Mouse (Mus musculus) midbrain, embryonic 15.5 days (tissue): ENCODE results near the gene Try10. TPM values are rescaled to one million over a fixed set of nuclear protein-coding genes. Genes with fewer than 3 reads are reported as not detected.
"Not testable (repeated sequence)": the region's sequence is repeated elsewhere in the genome, so short reads cannot be mapped to it uniquely, and the experiment has no call there.

Source experiments
- ATAC-seq: fragments of 200-750 bp; cut with Nextera tagmentation; replicated peaks from 2 replicates; pipeline ENCODE4 v1.8.0; 2017; ENCODE audit warnings: moderate TSS enrichment
- H3K27ac ChIP-seq: fragments of 300-500 bp; sonication (generic); 2 replicates; pipeline ENCODE4 v1.5.1; 2015; ENCODE audit warnings: mild to moderate bottlenecking, inconsistent platforms
- H3K27me3 ChIP-seq: fragments of 300-500 bp; sonication (generic); replicated peaks from 2 replicates; pipeline ENCODE4 v1.6.1; 2015; ENCODE audit warnings: inconsistent platforms
- H3K36me3 ChIP-seq: fragments of 300-500 bp; sonication (generic); replicated peaks from 2 replicates; pipeline ENCODE4 v1.6.1; 2015; ENCODE audit warnings: inconsistent platforms
- H3K4me1 ChIP-seq: fragments of 300-500 bp; sonication (generic); 2 replicates; pipeline ENCODE4 v1.6.1; 2015; ENCODE audit warnings: inconsistent platforms
- H3K4me2 ChIP-seq: fragments of 300-500 bp; sonication (generic); 2 replicates; pipeline ENCODE4 v1.6.1; 2015; ENCODE audit warnings: inconsistent platforms, mild to moderate bottlenecking, moderate library complexity
- H3K4me3 ChIP-seq: fragments of 300-500 bp; sonication (generic); 2 replicates; pipeline ENCODE4 v1.5.1; 2015; ENCODE audit warnings: mild to moderate bottlenecking, inconsistent platforms
- H3K9ac ChIP-seq: fragments of 300-500 bp; sonication (generic); 2 replicates; pipeline ENCODE4 v1.6.1; 2015; ENCODE audit warnings: mild to moderate bottlenecking, inconsistent platforms
- H3K9me3 ChIP-seq: fragments of 300-500 bp; sonication (generic); 2 replicates; pipeline ENCODE4 v1.6.1; 2016; ENCODE audit warnings: inconsistent platforms
- WGBS: fragments of 180-500 bp; shearing (Covaris S2); methylation state at CpG from one replicate; pipeline ENCODE4 v1.1.7; 2015; ENCODE audit warnings: mixed read lengths; 5-methylcytosine and 5-hydroxymethylcytosine counted together
- polyA plus RNA-seq: library from polyadenylated mRNA; unstranded; fragments of >200 nt; fragmentation: Nextera tagmentation; extraction: Ambion mirVana; gene quantifications from 2 replicates; pipeline ENCODE4 v1.2.1, GENCODE M21; 2015

Gene Try10
- not detected in 2 replicates for polyA plus RNA-seq

DNA sequence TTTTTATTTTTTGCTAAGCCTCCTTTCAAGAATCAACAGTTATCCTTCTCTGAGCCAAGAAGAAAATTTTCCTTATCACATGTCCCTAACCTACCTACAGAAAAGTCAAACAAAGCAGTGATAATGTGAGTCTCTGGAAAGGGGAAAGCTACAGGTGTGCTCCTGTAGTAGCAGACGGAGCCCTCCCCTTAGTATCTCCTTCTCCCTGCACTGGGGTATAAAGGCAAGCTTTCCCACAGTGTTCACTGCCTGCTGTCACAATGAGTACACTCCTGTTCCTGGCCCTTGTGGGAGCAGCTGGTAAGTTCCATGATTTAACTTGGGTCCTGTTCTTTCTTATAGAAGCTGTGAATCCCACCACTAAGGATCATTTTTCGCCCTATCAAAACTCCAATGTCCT, at the start of gene Try10:
Gene Try10, plus strand, starts transcription at position 174 of the 400 bp plus-strand sequence.
- Histone ChIP-seq H3K36me3 (no peaks in the 10 kb centered on the region), H3K27me3 (no peaks in the 10 kb centered on the region), H3K4me3 (no peak within 1 kb of the TSS), H3K4me1 (no peaks in the 10 kb centered on the region), H3K27ac (no peak within 1 kb of the TSS), H3K9me3 (no peaks in the 10 kb centered on the region), H3K9ac (no peak within 1 kb of the TSS), H3K4me2 (no peak within 1 kb of the TSS)
- no peak for ATAC-seq
- 83% methylated on average over 2 of the region's 2 CpGs for WGBS

DNA sequence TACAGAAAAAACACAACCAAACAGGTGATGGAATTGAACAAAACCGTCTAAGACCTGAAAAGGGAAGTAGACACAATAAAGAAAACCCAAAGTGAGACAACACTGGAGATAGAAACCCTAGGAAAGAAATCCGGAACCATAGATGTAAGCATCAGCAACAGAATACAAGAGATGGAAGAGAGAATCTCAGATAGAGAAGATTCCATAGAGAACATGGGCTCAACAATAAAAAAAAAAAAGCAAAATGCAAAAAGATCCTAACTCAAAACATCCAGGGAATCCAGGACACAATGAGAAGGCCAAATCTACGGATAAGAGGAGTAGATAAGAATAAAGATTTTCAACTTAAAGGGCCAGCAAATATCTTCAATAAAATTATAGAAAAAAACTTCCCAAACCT, 37.2 kb upstream of the Try10 start, which contains the start of gene Try5:
Gene Try5, minus strand, starts transcription at position 101 of the 400 bp plus-strand sequence.
- not testable (repeated sequence) for H3K27ac ChIP-seq, H3K27me3 ChIP-seq, H3K4me2 ChIP-seq, H3K4me3 ChIP-seq, H3K9me3 ChIP-seq, H3K9ac ChIP-seq, H3K36me3 ChIP-seq, H3K4me1 ChIP-seq, ATAC-seq
- WGBS: 70% methylated on average over 3 of the region's 3 CpGs

DNA sequence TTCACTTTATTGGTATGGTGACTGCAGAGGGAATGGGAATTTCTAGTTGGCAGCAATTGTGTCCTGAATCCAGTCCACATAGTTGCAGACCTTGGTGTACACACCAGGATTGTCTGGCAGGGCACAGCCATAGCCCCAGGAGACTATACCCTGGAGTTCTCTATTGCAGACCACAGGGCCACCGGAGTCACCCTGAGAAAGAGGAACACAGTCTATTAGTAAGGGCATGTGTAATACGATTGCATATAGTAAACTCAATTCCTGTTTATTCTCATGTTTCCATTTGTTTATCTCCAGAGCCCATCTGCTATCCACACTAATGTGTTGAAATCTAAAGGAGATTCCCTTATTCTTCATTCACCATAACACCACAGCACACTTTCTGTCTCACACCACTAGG, 19.9 kb downstream of the Try10 start:
- 85% methylated on average over 2 of the region's 2 CpGs for WGBS
- ATAC-seq, H3K27me3 ChIP-seq, H3K36me3 ChIP-seq, H3K9ac ChIP-seq, H3K4me3 ChIP-seq, H3K9me3 ChIP-seq, H3K4me2 ChIP-seq, H3K27ac ChIP-seq, H3K4me1 ChIP-seq: not testable (repeated sequence)

DNA sequence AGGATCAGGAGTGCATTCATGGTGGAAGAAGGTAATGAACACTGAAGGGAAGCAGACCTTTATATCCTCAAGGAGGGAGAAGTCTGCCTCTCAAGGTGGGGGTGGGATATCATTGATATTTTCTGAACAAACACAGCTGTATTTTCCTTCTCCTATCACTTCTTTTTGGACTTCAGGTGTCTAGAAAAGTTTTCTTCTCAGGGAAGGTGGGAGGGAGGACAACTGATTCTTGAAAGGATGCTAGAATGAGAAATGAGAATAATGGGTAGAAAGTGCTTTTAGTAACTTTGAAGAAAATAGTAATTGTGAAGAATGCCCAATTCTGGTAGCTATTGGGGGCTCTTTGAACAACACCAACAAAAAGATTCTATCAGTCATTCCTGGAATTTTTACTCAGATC, 23.7 kb downstream of the Try10 start, which contains the start of gene Prss3:
Gene Prss3, minus strand, starts transcription at position 101 of the 400 bp plus-strand sequence.
- not testable (repeated sequence) for H3K9me3 ChIP-seq, H3K27ac ChIP-seq, H3K36me3 ChIP-seq, H3K27me3 ChIP-seq, H3K4me1 ChIP-seq, H3K9ac ChIP-seq, H3K4me3 ChIP-seq, H3K4me2 ChIP-seq, ATAC-seq

- ATAC-seq: no peak
- H3K9me3 ChIP-seq: no peaks in the 10 kb centered on the region
- no peak overlapping the region for H3K4me2 ChIP-seq
- no peak overlapping the region for H3K27ac ChIP-seq
- WGBS: 64% methylated on average over 2 of the region's 2 CpGs
- H3K9ac ChIP-seq: no peak overlapping the region
- no peak overlapping the region for H3K4me3 ChIP-seq
- no peaks in the 10 kb centered on the region for H3K27me3 ChIP-seq
- no peaks in the 10 kb centered on the region for H3K4me1 ChIP-seq
- H3K36me3 ChIP-seq: no peaks in the 10 kb centered on the region
These were observed 32.9 kb downstream of the Try10 start for GRCm38 (mm10) chr6:41386781-41387180.

DNA sequence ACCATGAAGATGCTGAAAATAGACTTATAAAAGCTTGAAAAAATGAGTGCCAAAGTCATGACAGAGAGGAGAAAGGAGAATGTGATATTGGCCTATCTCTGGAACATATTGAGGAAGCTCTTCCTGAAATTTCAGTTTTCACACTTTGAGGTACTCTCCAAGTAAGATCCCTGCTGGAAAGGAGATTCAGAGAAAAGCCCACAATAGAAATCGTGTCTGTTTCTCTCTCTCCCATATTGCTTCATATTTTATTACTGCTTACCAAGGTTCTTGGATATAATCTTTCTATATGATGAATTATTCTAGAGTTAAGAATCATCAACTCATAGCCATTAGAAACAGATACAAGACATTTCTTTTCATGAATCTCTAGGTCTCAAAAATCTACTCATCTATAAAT, 37.7 kb downstream of the Try10 start:
- ATAC-seq, H3K4me1 ChIP-seq, H3K4me2 ChIP-seq, H3K9me3 ChIP-seq, H3K27ac ChIP-seq, H3K4me3 ChIP-seq, H3K9ac ChIP-seq, H3K27me3 ChIP-seq, H3K36me3 ChIP-seq: not testable (repeated sequence)
- WGBS: 71% methylated on average over 1 of the region's 1 CpGs

- H3K4me2 ChIP-seq, H3K36me3 ChIP-seq, H3K4me3 ChIP-seq, H3K4me1 ChIP-seq, H3K27me3 ChIP-seq, H3K27ac ChIP-seq, H3K9me3 ChIP-seq, ATAC-seq, H3K9ac ChIP-seq: not testable (repeated sequence)
These were observed 38.2 kb downstream of the Try10 start, which contains the start of gene Gm5771 for GRCm38 (mm10) chr6:41392056-41392455. Gm5771 (plus strand) TSS chr6:41392356.

Other genes with a start within 250 kb of the Try10 start
- not detected in 2 replicates for gene Try4, start 51.8 kb upstream of the Try10 start, polyA plus RNA-seq
- gene Try5, start 37.3 kb upstream of the Try10 start, polyA plus RNA-seq: not detected in 2 replicates
- gene Prss3, start 23.6 kb downstream of the Try10 start, polyA plus RNA-seq: not detected in 2 replicates
- not detected in 2 replicates for gene Gm5771, start 38.3 kb downstream of the Try10 start, polyA plus RNA-seq
- gene Gm10334, start 92.0 kb downstream of the Try10 start, polyA plus RNA-seq: not detected in 2 replicates
- gene Prss1, start 104.8 kb downstream of the Try10 start, polyA plus RNA-seq: not detected in 2 replicates
- gene Prss2, start 167.7 kb downstream of the Try10 start, polyA plus RNA-seq: not detected in 2 replicates